Mouse (Mus musculus) testis, adult 2 months (tissue): ENCODE data around the gene Umad1. TPM values are rescaled to one million over a fixed set of nuclear protein-coding genes. Genes with fewer than 3 reads are reported as not detected.
A peak's percentile ranks its signal among the peaks of the same experiment; 100 is the strongest.

Experiments used
- H3K27ac ChIP-seq: fragments of 200-500 bp; 2 replicates; pipeline ENCODE4 v1.5.1; 2012; ENCODE audit warnings: low read depth, low read length; ENCODE audit not compliant: control insufficient read depth, insufficient read depth
- H3K27me3 ChIP-seq: fragments of 200-500 bp; 2 replicates; pipeline ENCODE4 v1.6.1; 2012; ENCODE audit warnings: mild to moderate bottlenecking, low read length, moderate library complexity; ENCODE audit not compliant: control insufficient read depth, insufficient read depth
- H3K36me3 ChIP-seq: fragments of 200-500 bp; 2 replicates; pipeline ENCODE4 v1.6.1; 2012; ENCODE audit warnings: mild to moderate bottlenecking, low read length; ENCODE audit not compliant: control insufficient read depth, insufficient read depth
- H3K4me1 ChIP-seq: fragments of 200-500 bp; 2 replicates; pipeline ENCODE4 v1.6.1; 2012; ENCODE audit warnings: low read length; ENCODE audit not compliant: control insufficient read depth, insufficient read depth
- H3K4me3 ChIP-seq: fragments of 200-500 bp; 2 replicates; pipeline ENCODE4 v1.5.1; 2012; ENCODE audit warnings: low read depth, mild to moderate bottlenecking, low read length, moderate library complexity, mixed read lengths; ENCODE audit not compliant: control insufficient read depth
- CTCF ChIP-seq: fragments of 200-500 bp; IDR thresholded peaks from 2 replicates; pipeline ENCODE4 v1.5.1; 2012; ENCODE audit warnings: low read depth, mild to moderate bottlenecking, inconsistent platforms, low read length, moderate library complexity; ENCODE audit not compliant: control insufficient read depth, insufficient read depth, insufficient replicate concordance
- POLR2A ChIP-seq: fragments of 200-500 bp; IDR thresholded peaks from 2 replicates; pipeline ENCODE4 v1.6.1; 2012; ENCODE audit warnings: low read depth, mild to moderate bottlenecking, inconsistent platforms, low read length, moderate library complexity; ENCODE audit not compliant: control insufficient read depth
- polyA plus RNA-seq: library from polyadenylated mRNA; depleted of rRNA; stranded (reverse); fragments of >200 nt; gene quantifications from 2 replicates; pipeline ENCODE4 v1.2.3, GENCODE M21; 2012

Gene Umad1
- polyA plus RNA-seq, 1 experiment: 7.0 TPM

GRCm38 (mm10) chr6:8467667-8468337, 208.7 kb downstream of the Umad1 start:
- Histone ChIP-seq H3K27ac (no peak overlapping the region), H3K4me1 (no peaks in the 10 kb centered on the region), H3K36me3 (no peaks in the 10 kb centered on the region), H3K4me3 (no peak overlapping the region), H3K27me3 (no peaks in the 10 kb centered on the region)
- TF ChIP-seq POLR2A (no peak), CTCF (no peak)

DNA sequence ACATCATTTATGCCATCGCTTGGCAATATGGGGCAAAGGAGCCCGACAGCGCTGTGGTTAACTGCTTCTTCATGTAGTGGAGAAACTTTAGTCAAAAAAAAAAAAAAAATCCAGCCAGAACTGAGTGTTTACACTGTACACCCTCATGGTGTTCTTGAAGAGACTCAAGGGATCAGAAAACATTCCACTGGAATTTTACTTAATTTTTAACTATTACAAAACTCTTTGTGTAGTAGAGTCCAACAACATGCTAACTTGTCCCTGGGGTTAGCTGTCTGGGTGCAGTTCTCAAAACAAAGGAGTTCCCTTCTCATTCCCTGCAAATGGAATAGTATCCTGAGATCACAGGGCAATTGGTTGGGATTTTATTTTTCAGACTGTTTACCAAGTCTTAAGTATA, 210.8 kb downstream of the Umad1 start:
- no peaks in the 10 kb centered on the region for H3K4me1 ChIP-seq
- H3K4me3 ChIP-seq: no peak overlapping the region
- no peak overlapping the region for H3K27ac ChIP-seq
- no peak for TF ChIP-seq POLR2A
- H3K36me3 ChIP-seq: no peaks in the 10 kb centered on the region
- H3K27me3 ChIP-seq: no peaks in the 10 kb centered on the region

DNA sequence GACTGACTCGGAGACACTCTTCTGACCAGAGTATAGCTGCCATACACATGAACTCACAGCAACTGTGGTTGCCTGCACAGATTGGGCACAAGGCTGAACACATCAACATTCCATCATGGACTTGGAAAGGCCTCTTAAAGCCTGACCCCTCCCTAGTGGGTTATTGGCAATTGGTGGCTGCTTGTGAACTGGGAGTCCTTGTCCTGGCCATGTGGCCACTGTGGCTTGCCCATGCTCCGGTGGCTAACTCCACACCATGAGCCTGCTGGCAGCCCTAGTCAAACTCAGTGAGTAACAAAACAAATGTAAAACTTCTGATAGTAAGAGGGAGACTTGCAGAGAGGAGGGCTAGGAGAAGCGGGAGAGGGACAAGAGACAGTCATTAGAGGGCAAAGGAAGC, 213.0 kb downstream of the Umad1 start:
- no peak overlapping the region for H3K27ac ChIP-seq
- H3K27me3 ChIP-seq: no peaks in the 10 kb centered on the region
- no peaks in the 10 kb centered on the region for H3K36me3 ChIP-seq
- no peaks in the 10 kb centered on the region for H3K4me1 ChIP-seq
- no peak for TF ChIP-seq POLR2A
- TF ChIP-seq CTCF: no peak
- no peak overlapping the region for H3K4me3 ChIP-seq

DNA sequence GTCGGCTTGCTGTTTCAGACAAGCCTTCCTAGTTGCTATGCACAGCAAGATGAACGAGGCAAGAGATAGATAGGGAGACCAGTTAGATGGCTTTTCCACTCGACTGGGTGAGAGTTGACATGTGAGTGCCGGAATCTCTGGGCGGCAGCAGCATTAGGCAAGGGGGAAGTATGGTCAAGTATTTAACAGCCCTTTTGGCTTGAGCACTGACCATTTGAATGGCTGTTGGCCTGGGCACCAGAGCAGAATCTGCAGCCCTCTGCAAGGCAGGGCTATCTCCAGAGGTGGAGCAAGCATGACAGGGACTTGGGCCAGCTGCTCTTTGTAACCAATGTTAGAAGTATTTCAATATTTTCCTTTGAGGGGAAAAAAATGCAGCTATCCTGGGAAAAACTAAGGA, 213.8 kb downstream of the Umad1 start:
- Histone ChIP-seq H3K4me1 (no peaks in the 10 kb centered on the region), H3K4me3 (no peak overlapping the region), H3K27me3 (no peaks in the 10 kb centered on the region), H3K36me3 (no peaks in the 10 kb centered on the region), H3K27ac (0 out of 2 replicates have a peak overlapping the region, but pooled peaks have one; percentile 1)
- TF ChIP-seq CTCF (no peak), POLR2A (no peak)

DNA sequence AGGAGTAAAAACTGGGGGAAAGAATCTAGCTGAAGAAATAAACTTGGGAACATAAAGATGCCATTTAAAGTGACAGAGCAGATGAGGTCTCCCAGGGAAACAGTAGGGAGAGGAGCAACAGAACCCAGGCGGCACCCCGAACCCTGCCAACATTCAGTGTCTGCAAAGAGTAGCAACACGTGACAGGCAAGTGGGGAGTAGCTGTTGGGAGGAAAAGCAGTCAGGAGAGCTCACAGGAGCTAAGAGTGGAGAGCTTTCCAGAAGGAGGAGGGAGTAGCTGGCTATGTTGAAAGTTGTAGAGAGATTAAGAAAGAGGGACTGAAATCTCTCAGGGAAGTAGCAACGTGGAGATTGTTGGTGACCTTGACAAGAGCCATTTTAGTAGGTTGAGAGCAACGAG, 214.4 kb downstream of the Umad1 start:
- Histone ChIP-seq H3K36me3 (no peaks in the 10 kb centered on the region), H3K27ac (no peak overlapping the region), H3K4me3 (no peak overlapping the region), H3K4me1 (no peaks in the 10 kb centered on the region), H3K27me3 (no peaks in the 10 kb centered on the region)
- TF ChIP-seq POLR2A (no peak), CTCF (no peak)

DNA sequence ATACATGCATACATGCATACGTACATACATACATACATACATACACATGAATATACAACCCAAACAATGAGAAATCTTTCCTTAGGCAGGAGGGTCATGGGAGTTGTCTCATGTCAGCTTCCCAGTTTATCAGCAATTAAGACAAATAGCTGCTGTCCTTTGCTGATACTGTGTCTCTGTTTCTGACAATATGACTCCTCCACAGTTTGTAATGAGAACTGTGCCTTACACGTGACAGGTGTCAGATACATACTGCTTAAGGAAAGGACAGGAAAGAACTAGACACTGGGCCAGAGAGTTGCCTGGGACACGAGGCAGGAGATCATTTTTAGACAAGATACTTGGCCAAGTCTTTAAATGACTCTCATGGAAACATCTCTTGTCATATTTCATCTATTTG, 215.2 kb downstream of the Umad1 start:
- Histone ChIP-seq H3K27ac (no peak overlapping the region), H3K27me3 (no peaks in the 10 kb centered on the region), H3K36me3 (no peaks in the 10 kb centered on the region), H3K4me1 (no peaks in the 10 kb centered on the region), H3K4me3 (no peak overlapping the region)
- TF ChIP-seq CTCF (no peak), POLR2A (no peak)

GRCm38 (mm10) chr6:8474820-8475219, 215.7 kb downstream of the Umad1 start:
- no peak for TF ChIP-seq POLR2A
- no peak for TF ChIP-seq CTCF
- no peak overlapping the region for H3K27ac ChIP-seq
- no peaks in the 10 kb centered on the region for H3K27me3 ChIP-seq
- H3K4me3 ChIP-seq: no peak overlapping the region
- H3K36me3 ChIP-seq: no peaks in the 10 kb centered on the region
- no peaks in the 10 kb centered on the region for H3K4me1 ChIP-seq

DNA sequence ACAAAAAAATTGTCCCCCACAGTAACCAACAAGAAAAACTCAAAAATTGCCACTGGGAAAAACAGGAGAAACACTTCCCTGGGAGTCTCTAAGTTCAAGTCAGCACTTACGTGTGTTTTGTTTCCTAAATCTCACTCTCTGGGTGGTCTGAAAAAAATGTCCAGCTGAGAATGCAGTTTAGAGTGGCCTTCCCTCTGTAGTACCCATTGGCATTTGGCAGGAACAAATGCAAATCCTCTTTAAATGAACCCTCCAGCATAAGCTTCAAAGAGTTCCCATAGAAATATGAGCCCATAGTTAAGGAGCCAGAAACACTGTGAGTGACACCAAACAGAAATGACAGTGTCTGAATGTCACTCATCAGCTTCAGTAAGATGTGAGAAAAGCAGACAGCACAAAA, 220.1 kb downstream of the Umad1 start:
- Histone ChIP-seq H3K36me3 (no peaks in the 10 kb centered on the region), H3K4me1 (no peaks in the 10 kb centered on the region), H3K4me3 (no peak overlapping the region), H3K27me3 (no peaks in the 10 kb centered on the region), H3K27ac (no peak overlapping the region)
- no peak for TF ChIP-seq CTCF
- TF ChIP-seq POLR2A: no peak
